Mouse (Mus musculus) heart, adult 2 months (tissue): ENCODE data around the gene Syt6.

ENCODE experiments used
- CTCF ChIP-seq: fragments of 200-600 bp; IDR thresholded peaks from 2 replicates; pipeline ENCODE4 v1.8.1; 2022; ENCODE audit warnings: antibody characterized with exemption, mild to moderate bottlenecking, moderate library complexity
- POLR2A ChIP-seq: fragments of 200-500 bp; IDR thresholded peaks from 2 replicates; pipeline ENCODE4 v1.6.1; 2011; ENCODE audit warnings: mild to moderate bottlenecking, low read depth, low read length, control low read depth; ENCODE audit not compliant: insufficient read depth

DNA sequence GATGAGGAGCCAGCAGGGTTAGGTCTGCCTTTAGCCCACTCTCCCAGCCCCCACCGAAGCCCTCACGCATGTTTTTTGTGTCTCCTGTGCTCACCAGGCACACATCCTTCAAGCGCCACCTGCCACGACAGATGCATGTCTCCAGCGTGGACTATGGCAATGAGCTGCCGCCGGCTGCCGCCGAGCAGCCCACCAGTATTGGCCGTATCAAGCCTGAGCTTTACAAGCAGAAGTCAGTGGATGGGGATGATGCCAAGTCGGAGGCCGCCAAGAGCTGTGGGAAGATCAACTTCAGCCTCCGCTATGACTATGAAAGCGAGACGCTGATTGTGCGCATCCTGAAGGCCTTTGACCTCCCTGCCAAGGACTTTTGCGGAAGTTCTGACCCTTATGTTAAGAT is 12.1 kb downstream of the Syt6 start:
- TF ChIP-seq POLR2A (no peak), CTCF (no peak)
